Mouse (Mus musculus) erythroblast, embryonic 14.5 days (primary cell): ENCODE measurements around the gene Tnpo1. TPM values are rescaled to one million over a fixed set of nuclear protein-coding genes. Genes with fewer than 3 reads are reported as not detected.
"Not testable (repeated sequence)": the region's sequence is repeated elsewhere in the genome, so short reads cannot be mapped to it uniquely, and the experiment has no call there.

Experiments used
- H3K27me3 ChIP-seq: 2 replicates; pipeline ENCODE4 v1.6.1; 2012; ENCODE audit warnings: inconsistent platforms; ENCODE audit not compliant: control insufficient read depth
- H3K36me3 ChIP-seq: 2 replicates; pipeline ENCODE4 v1.6.1; 2012; ENCODE audit warnings: mild to moderate bottlenecking, inconsistent platforms; ENCODE audit not compliant: control insufficient read depth
- H3K4me1 ChIP-seq: 2 replicates; pipeline ENCODE4 v1.6.1; 2012; ENCODE audit warnings: inconsistent platforms; ENCODE audit not compliant: control insufficient read depth
- H3K4me3 ChIP-seq: replicated peaks from 2 replicates; pipeline ENCODE3; 2012; ENCODE audit warnings: moderate library complexity, mild to moderate bottlenecking, inconsistent platforms
- H3K9me3 ChIP-seq: 2 replicates; pipeline ENCODE4 v1.6.1; 2012; ENCODE audit warnings: low read length, inconsistent platforms, mixed read lengths; ENCODE audit not compliant: control insufficient read depth
- GATA1 ChIP-seq: IDR thresholded peaks from 2 replicates; pipeline ENCODE4 v1.6.1; 2012; ENCODE audit warnings: low read length, inconsistent platforms, mixed read lengths
- TAL1 ChIP-seq: IDR thresholded peaks from 3 replicates; pipeline ENCODE4 v1.6.1; 2012; ENCODE audit warnings: low read length, inconsistent platforms, mixed read lengths
- polyA plus RNA-seq: library from polyadenylated mRNA; stranded (reverse); fragments of >175 nt; gene quantifications from 2 replicates; pipeline ENCODE4 v1.2.3, GENCODE M21; 2012

The Tnpo1 gene
- polyA plus RNA-seq, 1 experiment, result 0.25 TPM

DNA sequence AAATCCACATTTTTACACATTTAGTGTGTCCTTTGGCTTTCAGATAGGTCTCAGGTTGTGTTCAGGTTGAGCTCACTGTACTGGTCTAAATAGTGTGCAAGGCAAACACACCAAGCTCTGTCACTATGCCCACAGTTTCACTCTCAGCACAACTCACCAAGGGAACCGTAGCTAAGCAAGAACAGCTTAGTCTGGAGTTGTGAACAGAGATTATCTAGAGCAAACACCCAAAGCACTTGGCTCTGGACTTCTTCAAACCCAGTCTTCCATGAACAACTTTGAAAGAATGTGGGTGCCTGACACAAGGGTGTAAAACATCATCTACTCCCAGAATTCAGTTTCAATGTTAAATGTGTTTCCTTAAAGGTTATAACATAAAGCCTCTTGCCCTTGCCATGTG, 80.4 kb downstream of the Tnpo1 start:
- H3K9me3 ChIP-seq, result no peaks in the 10 kb centered on the region
- no peak overlapping the region for H3K4me3 ChIP-seq
- H3K27me3 ChIP-seq, result no peaks in the 10 kb centered on the region
- TF ChIP-seq GATA1 (no peak), TAL1 (no peak)
- H3K4me1 ChIP-seq, result no peaks in the 10 kb centered on the region
- peaks cover 76% of the 10 kb centered on the region for H3K36me3 ChIP-seq

DNA sequence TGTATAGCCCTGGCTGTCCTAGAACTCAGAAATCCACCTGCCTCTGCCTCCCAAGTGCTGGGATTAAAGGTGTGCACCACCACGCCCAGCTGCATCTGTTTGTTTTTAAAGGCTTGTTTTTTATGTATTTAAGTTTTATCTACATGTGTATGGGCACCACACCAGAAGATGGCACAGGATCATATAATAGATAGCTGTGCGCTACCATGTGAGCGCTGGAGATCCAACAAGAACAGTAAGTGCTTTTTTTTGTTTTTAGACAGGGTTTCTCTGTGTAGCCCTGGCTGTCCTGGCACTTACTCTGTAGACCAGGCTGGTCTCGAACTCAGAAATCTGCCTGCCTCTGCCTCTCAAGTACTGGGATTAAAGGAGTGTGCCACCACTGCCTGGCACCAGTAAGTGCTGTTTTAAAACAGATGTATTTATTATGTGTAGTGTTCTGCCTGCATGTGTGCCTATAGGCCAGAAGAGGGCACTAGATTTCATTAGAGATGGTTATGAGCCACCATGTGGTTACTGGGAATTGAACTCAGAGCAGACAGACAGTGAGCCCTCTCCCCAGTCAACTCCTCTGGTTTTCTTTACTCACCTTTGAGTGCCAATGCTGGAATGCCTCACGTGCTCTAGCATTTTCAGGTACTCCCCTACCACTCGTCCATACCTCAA, 89.6 kb downstream of the Tnpo1 start:
- TF ChIP-seq TAL1 (no peak), GATA1 (no peak)
- Histone ChIP-seq H3K27me3 (no peaks in the 10 kb centered on the region), H3K4me1 (peaks cover 12% of the 10 kb centered on the region), H3K9me3 (no peaks in the 10 kb centered on the region), H3K36me3 (peaks cover 34% of the 10 kb centered on the region), H3K4me3 (no peak overlapping the region)

DNA sequence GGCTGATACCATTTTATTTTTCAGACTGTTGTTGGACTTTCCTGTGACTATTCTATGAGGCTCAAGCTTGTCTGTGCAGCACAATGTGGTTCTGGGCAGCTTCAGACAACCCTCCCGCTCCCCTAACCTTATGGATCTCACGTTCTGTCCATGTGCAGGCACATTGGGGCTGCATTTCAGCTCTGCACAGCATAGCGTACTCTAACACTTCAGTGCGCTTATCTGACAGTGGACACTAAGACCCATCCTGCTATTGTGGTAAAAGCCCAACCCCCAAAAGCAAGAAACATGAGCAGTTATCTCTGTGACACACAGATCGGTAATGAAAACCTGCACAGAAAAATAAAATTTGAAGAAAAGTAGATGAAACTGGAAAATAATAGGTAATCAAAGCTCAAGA, 90.4 kb downstream of the Tnpo1 start:
- TF ChIP-seq TAL1 (no peak), GATA1 (no peak)
- no peaks in the 10 kb centered on the region for H3K9me3 ChIP-seq
- no peak overlapping the region for H3K4me3 ChIP-seq
- H3K36me3 ChIP-seq, result peaks cover 27% of the 10 kb centered on the region
- H3K27me3 ChIP-seq, result no peaks in the 10 kb centered on the region
- peaks cover 12% of the 10 kb centered on the region for H3K4me1 ChIP-seq

DNA sequence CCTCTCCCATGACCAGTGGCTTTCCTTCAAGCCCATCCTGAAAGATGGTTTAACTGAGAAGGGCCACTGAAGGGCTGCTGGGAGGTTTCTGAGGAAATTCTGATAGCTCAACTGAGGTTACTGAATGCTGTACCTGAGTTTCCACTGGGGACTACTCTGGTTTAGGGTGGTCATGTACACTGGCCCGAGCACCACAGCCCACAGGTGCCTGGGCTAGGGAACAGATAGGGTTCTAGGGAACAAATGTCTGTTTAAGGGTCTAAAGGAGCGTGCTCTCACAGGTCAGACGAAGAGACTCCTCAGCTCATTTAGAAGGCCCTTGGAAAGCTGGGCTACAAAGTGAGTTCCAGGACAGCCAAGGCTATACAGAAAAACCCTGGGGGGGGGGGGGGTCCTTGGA, 91.5 kb downstream of the Tnpo1 start:
- peaks cover 21% of the 10 kb centered on the region for H3K36me3 ChIP-seq
- no peak for TF ChIP-seq GATA1
- no peaks in the 10 kb centered on the region for H3K27me3 ChIP-seq
- H3K4me3 ChIP-seq, result no peak overlapping the region
- peaks cover 12% of the 10 kb centered on the region for H3K4me1 ChIP-seq
- H3K9me3 ChIP-seq, result no peaks in the 10 kb centered on the region

DNA sequence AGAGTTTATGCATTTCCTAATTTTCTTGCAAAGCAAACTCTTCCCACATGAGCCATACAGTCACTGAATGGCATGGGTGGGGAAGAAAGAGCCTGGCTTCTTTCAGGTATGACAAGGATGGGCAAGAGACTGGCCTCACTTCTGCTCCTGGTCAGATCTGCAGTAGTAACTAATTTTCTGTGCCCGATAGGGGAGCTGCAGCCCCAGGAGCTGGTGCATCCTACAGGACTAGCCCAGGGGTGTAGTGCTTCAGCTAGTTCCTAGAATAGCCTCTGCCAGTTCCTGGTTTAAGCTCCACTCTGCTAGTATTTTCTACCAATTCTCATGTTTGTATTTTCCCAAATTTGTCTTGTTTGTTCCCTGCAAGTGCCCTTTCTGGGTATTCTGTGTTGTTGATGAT, 92.0 kb downstream of the Tnpo1 start:
- no peaks in the 10 kb centered on the region for H3K9me3 ChIP-seq
- H3K4me3 ChIP-seq, result no peak overlapping the region
- peaks cover 12% of the 10 kb centered on the region for H3K4me1 ChIP-seq
- peaks cover 17% of the 10 kb centered on the region for H3K36me3 ChIP-seq
- TF ChIP-seq GATA1, result no peak
- TF ChIP-seq TAL1, result no peak
- H3K27me3 ChIP-seq, result no peaks in the 10 kb centered on the region

DNA sequence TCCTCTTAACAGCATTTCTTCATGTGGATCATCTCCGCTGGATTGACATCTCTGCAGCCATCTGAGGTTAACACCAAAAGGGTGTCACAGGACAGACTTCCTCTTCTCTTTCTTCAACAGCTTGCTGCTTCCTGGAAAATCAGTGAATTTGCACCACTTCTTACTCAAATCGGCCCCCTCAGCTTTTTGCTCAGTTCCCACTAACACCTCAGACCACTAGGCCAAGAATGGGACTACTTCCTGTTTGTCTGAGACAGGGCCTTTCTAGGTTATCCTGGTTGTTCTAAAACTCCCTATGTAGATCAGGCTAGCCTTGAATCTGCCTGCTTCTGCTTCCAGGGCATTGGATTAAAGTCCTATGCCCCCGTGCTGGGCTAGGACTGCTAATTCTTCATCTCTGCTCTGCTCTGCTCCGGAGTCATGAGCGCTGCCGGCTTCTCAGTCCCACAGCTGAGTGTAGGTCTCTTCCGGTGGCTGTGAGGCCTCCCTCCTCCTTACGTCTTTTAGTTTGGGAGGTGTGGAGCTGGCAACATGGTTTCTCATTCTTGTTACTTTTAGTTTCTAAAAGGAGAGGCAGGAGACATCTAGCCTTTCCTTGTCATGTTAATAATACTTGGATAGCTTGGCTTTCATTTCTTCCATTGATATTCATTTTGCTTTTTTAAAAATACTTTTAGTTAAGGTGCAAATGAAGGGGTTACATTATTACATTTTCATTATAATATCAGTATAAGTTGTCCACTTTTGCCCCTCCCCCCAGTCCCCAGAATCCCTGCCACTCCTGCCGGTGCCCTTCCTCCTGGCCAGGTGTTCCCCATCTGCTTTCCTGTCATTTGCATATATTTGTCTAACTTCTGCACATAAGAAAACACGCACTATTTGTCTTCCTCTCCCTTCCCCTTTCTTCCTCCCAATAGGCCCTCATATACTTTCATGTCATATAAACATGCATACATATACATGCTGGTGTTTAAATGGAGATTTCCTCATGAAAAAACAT, 93.4 kb downstream of the Tnpo1 start:
- no peak for TF ChIP-seq GATA1
- TF ChIP-seq TAL1, result no peak
- no peak overlapping the region for H3K4me3 ChIP-seq
- H3K4me1 ChIP-seq, result peaks cover 12% of the 10 kb centered on the region
- no peaks in the 10 kb centered on the region for H3K27me3 ChIP-seq
- H3K9me3 ChIP-seq, result no peaks in the 10 kb centered on the region
- H3K36me3 ChIP-seq, result peaks cover 9% of the 10 kb centered on the region

DNA sequence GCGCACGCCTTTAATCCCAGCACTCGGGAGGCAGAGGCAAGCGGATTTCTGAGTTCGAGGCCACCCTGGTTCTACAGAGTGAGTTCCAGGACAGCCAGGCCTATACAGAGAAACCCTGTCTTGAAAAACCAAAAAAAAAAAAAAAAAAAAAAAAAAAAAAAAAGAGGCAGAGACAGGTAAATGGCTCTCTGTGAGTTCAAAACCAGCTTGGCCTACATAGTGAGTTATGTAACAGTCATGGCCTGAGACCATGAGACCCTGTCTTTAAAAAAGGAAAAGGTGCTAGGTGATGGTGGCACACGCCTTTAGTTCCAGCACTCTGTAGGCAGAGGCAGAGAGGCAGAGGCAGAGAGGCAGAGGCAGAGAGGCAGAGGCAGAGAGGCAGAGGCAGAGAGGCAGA, 97.2 kb downstream of the Tnpo1 start:
- not testable (repeated sequence) for H3K36me3 ChIP-seq, H3K27me3 ChIP-seq, H3K4me3 ChIP-seq, H3K4me1 ChIP-seq, H3K9me3 ChIP-seq

DNA sequence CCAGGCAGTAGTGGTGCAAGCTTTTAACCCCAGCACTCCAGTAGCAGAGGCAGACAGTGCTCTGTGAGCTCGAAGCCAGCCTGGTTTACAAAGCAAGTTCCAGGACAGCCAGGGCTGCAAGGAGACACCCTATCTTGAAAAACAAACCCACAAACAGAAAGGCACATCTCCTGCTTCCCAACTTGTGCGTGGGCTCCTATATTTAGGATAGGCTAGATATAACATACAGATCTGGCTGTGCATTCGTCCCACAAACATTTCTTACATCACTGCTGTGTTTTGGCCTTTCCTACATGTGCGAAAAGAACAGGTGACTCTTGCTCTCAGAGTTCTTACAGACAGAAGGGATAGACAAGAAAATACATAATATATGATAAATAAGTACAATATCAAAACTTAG, 100.6 kb downstream of the Tnpo1 start:
- Histone ChIP-seq H3K27me3 (no peaks in the 10 kb centered on the region), H3K4me3 (no peak overlapping the region), H3K4me1 (no peaks in the 10 kb centered on the region), H3K9me3 (no peaks in the 10 kb centered on the region), H3K36me3 (no peaks in the 10 kb centered on the region)
- TF ChIP-seq GATA1 (no peak), TAL1 (no peak)

DNA sequence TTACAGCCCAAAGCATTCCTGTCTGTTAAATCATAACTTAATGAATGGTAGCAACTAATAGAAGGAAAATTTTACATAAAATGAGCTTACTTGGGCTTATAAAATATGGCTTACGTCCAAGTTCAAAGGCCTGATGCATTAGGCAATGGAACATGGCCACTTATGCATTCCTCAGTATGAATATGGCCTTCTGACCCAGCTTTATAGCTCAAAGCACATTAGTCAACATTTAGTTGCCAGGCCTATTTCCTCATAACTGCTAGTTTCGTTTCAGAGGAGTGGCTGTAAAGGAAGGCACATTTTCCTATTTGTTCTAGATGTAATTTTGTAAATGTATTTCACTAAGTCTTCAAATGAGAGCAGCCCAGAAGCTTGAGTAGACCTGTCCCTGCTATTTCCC, 107.1 kb downstream of the Tnpo1 start:
- Histone ChIP-seq H3K36me3 (peaks cover 2% of the 10 kb centered on the region; the same call in 1 of the 2 replicates), H3K9me3 (no peaks in the 10 kb centered on the region), H3K4me1 (peaks cover 18% of the 10 kb centered on the region), H3K4me3 (no peak overlapping the region), H3K27me3 (no peaks in the 10 kb centered on the region)
- TF ChIP-seq GATA1 (no peak), TAL1 (no peak)
